Mouse (Mus musculus): ENCODE data around the gene Vamp5. TPM values are rescaled to one million over a fixed set of nuclear protein-coding genes. Genes with fewer than 3 reads are reported as not detected.

Gene Vamp5
- total and polyA plus RNA-seq, 3 experiments: 465 to 593 TPM; not detected in 1

DNA sequence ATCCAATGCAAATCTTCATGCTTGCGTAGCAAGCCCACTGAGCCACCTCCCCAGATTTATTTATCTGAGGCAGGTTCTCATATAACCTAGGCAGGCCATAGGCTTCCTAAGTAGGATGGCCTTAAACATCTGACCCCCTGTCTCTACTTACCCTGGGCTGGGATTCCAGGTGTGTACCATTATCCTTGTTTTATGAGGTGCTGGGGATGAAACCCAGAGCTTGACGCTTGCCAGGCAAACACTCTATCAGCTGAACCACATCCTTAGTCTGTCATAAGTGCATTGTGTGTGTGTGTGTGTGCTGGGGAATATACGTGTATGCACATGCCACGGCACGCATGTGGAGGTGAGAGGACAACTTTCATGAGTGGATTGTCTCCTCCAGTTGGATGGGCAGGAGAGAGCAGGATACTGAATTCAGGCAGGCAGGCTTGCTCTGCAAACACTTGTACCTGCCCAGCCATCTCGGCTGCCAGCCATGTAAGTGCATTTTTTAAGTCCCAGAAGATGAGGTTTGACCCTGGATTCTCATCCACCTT lies 8.6 kb upstream of the Vamp5 start:
- H3K4me1 ChIP-seq (ENCODE audit: control insufficient read depth in 1 of 2, insufficient read depth in 2 of 2, low read length in 2 of 2): peaks cover 0 to 54% of the 10 kb centered on the region in 2 experiments; a peak in 3 of 4 replicates
- peak overlapping the region; percentile 84 for H3K9ac ChIP-seq (ENCODE audit: control insufficient read depth, low read depth, low read length, poor library complexity, severe bottlenecking)
- H3K36me3 ChIP-seq (ENCODE audit: control insufficient read depth in 1 of 2, insufficient read depth in 2 of 2, low read length in 2 of 2): peaks cover 2 to 57% of the 10 kb centered on the region in 2 experiments; a peak in 3 of 4 replicates

DNA sequence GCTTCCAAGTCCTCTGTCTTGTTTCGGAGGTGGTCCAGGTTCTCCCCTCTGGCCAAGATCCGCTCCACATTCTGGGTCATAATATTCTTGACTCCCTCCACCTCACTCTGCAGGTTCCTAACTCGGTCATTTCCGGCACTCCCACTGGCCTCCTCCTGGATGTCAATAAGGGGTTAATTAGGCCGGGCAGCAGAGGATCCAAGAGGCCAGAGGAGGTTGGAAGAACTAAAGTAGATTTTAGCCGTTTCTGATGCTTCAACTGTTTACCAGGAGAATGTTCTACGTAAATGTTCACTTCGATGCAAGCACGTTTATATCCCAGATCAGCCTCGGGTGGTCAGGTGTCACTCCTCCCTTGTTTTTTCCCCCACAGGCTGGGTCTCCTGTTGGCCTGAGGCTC lies 8.0 kb upstream of the Vamp5 start:
- peak; percentile 74 for DNase-seq (ENCODE audit: low read depth, low spot score)
- Histone ChIP-seq H3K4me3 (ENCODE audit: control insufficient read depth in 1 of 2, insufficient read depth in 1 of 2, low read depth in 2 of 2, low read length in 2 of 2) (peak overlapping the region in 1 of 2 experiments; percentile 51; a peak in 2 of 4 replicates), H3K27ac (ENCODE audit: control insufficient read depth, low read depth, low read length) (peak overlapping the region; percentile 99), H3K9me3 (replicated peaks; ENCODE audit: insufficient read depth, low read length) (no peaks in the 10 kb centered on the region), H3K79me2 (ENCODE audit: control insufficient read depth, insufficient read depth, low read length, poor library complexity) (peaks cover 61% of the 10 kb centered on the region), H3K9ac (ENCODE audit: control insufficient read depth, low read depth, low read length, poor library complexity, severe bottlenecking) (peak overlapping the region; percentile 84), H3K27me3 (ENCODE audit: control insufficient read depth in 1 of 2, insufficient read depth in 2 of 2, low read length in 2 of 2) (no peaks in the 10 kb centered on the region), H3K4me1 (ENCODE audit: control insufficient read depth in 1 of 2, insufficient read depth in 2 of 2, low read length in 2 of 2) (peaks cover 4 to 56% of the 10 kb centered on the region in 2 experiments; a peak in 3 of 4 replicates), H3K36me3 (ENCODE audit: control insufficient read depth in 1 of 2, insufficient read depth in 2 of 2, low read length in 2 of 2) (peaks cover 2 to 57% of the 10 kb centered on the region in 2 experiments; a peak in 3 of 4 replicates)
- peak in 1 of 2 experiments; percentile 44; a peak in 1 of 4 replicates for TF ChIP-seq POLR2A (IDR thresholded peaks at IDR 0.05; ENCODE audit: control insufficient read depth in 1 of 2, insufficient read depth in 1 of 2, low read depth in 1 of 2, low read length in 2 of 2, poor library complexity in 1 of 2)
- no peak for TF ChIP-seq ELF1 (IDR thresholded peaks at IDR 0.05; ENCODE audit: low read depth, low read length)
- TF ChIP-seq POLR2AphosphoS5 (IDR thresholded peaks at IDR 0.05; ENCODE audit: borderline replicate concordance, low read depth, low read length): 0 out of 2 replicates have a peak, but pooled peaks have one; percentile 84
- no peak for TF ChIP-seq UBTF (IDR thresholded peaks at IDR 0.05; ENCODE audit: borderline replicate concordance, insufficient read depth, low read depth, low read length)
- no peak for TF ChIP-seq GATA1 (IDR thresholded peaks at IDR 0.05; ENCODE audit: low read depth, low read length)

More for the DNA sequence above, 8.6 kb upstream of the Vamp5 start:
- peak; percentile 98; the same call in 1 of the 2 replicates for TF ChIP-seq POLR2AphosphoS5 (IDR thresholded peaks at IDR 0.05; ENCODE audit: borderline replicate concordance, low read depth, low read length)
- no peak for TF ChIP-seq ELF1 (IDR thresholded peaks at IDR 0.05; ENCODE audit: low read depth, low read length)
- Histone ChIP-seq H3K27me3 (ENCODE audit: control insufficient read depth in 1 of 2, insufficient read depth in 2 of 2, low read length in 2 of 2) (no peaks in the 10 kb centered on the region), H3K79me2 (ENCODE audit: control insufficient read depth, insufficient read depth, low read length, poor library complexity) (peaks cover 63% of the 10 kb centered on the region), H3K9me3 (replicated peaks; ENCODE audit: insufficient read depth, low read length) (no peaks in the 10 kb centered on the region), H3K4me3 (ENCODE audit: control insufficient read depth in 1 of 2, insufficient read depth in 1 of 2, low read depth in 2 of 2, low read length in 2 of 2) (peak overlapping the region; percentile 2 to 51; a peak in 3 of 4 replicates), H3K27ac (ENCODE audit: control insufficient read depth, low read depth, low read length) (peak overlapping the region; percentile 99)
- peak; percentile 75 for DNase-seq (ENCODE audit: low read depth, low spot score)

DNA sequence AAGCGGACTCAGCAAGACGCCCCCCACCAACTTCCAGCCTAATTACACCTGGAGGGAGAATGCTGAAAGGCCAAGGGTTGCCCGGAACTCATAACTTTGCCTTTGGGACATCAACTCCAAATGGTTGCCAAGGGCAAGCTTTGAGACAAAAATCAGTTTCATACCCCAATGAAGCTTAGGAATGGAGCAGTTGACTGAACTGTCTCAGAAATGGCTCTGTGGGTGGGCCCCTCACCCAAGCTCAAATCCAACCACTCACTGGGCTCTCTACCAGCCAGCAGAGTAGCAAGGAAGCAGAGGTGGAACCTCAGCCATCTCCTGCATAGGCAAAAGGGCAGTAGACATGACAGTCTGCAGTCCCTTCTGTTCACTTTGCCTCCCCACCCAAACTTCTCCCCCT lies 7.5 kb upstream of the Vamp5 start:
- H3K9ac ChIP-seq (ENCODE audit: control insufficient read depth, low read depth, low read length, poor library complexity, severe bottlenecking): peak overlapping the region; percentile 84
- H3K79me2 ChIP-seq (ENCODE audit: control insufficient read depth, insufficient read depth, low read length, poor library complexity): peaks cover 61% of the 10 kb centered on the region
- TF ChIP-seq MXI1 (IDR thresholded peaks at IDR 0.05; ENCODE audit: low read depth, low read length) (no peak), MYB (IDR thresholded peaks at IDR 0.05; ENCODE audit: low read depth, low read length) (no peak), JUND (IDR thresholded peaks at IDR 0.05; ENCODE audit: low read depth, low read length) (no peak), ZNF384 (IDR thresholded peaks at IDR 0.05; ENCODE audit: low read depth, low read length) (no peak), MAX (IDR thresholded peaks at IDR 0.05; ENCODE audit: low read length) (no peak), USF2 (IDR thresholded peaks at IDR 0.05; ENCODE audit: borderline replicate concordance in 1 of 2, insufficient read depth in 1 of 2, low read depth in 1 of 2, low read length in 2 of 2) (no peak), TCF12 (IDR thresholded peaks at IDR 0.05; ENCODE audit: low read depth, low read length) (no peak), MEF2A (IDR thresholded peaks at IDR 0.05; ENCODE audit: extremely low read depth, insufficient replicate concordance, low read depth, low read length, poor library complexity, severe bottlenecking) (no peak), ETS1 (IDR thresholded peaks at IDR 0.05; ENCODE audit: low read depth, low read length) (no peak), UBTF (IDR thresholded peaks at IDR 0.05; ENCODE audit: borderline replicate concordance, insufficient read depth, low read depth, low read length) (no peak), NRF1 (IDR thresholded peaks at IDR 0.05; ENCODE audit: insufficient read depth, low read depth, low read length, poor library complexity, severe bottlenecking) (no peak), KAT2A (conservative IDR thresholded peaks at IDR 0.05; ENCODE audit: low read depth, low read length) (no peak)
- no peaks in the 10 kb centered on the region for H3K9me3 ChIP-seq (replicated peaks; ENCODE audit: insufficient read depth, low read length)
- H3K4me3 ChIP-seq (ENCODE audit: control insufficient read depth in 1 of 2, insufficient read depth in 1 of 2, low read depth in 2 of 2, low read length in 2 of 2): no peak overlapping the region
- peaks cover 2 to 57% of the 10 kb centered on the region in 2 experiments; a peak in 3 of 4 replicates for H3K36me3 ChIP-seq (ENCODE audit: control insufficient read depth in 1 of 2, insufficient read depth in 2 of 2, low read length in 2 of 2)
- H3K27me3 ChIP-seq (ENCODE audit: control insufficient read depth in 1 of 2, insufficient read depth in 2 of 2, low read length in 2 of 2): no peaks in the 10 kb centered on the region
- peak overlapping the region; percentile 99 for H3K27ac ChIP-seq (ENCODE audit: control insufficient read depth, low read depth, low read length)
- H3K4me1 ChIP-seq (ENCODE audit: control insufficient read depth in 1 of 2, insufficient read depth in 2 of 2, low read length in 2 of 2): peaks cover 9 to 56% of the 10 kb centered on the region in 2 experiments; a peak in 3 of 4 replicates
- DNase-seq (ENCODE audit: low read depth, low spot score): peak; percentile 82

Data from MEL (cell line).